Mouse (Mus musculus) hindbrain, embryonic 13.5 days (tissue): ENCODE measurements at regions not wholly inside any gene's neighbourhood (a gene's known extent, or its start where the extent isn't known, plus 50 kb on each side); places are given as distances from the start of the nearest gene placed in this dataset.

ENCODE experiments used
- ATAC-seq: fragments of 200-750 bp; cut with Nextera tagmentation; 2 replicates; pipeline ENCODE4 v1.8.0; 2017; ENCODE audit warnings: moderate TSS enrichment; ENCODE audit not compliant: low FRiP score
- H3K27ac ChIP-seq: fragments of 300-500 bp; sonication (generic); 2 replicates; pipeline ENCODE4 v1.5.1; 2015; ENCODE audit warnings: inconsistent platforms, mild to moderate bottlenecking, moderate library complexity
- H3K27me3 ChIP-seq: fragments of 300-500 bp; sonication (generic); 2 replicates; pipeline ENCODE4 v1.6.1; 2015; ENCODE audit warnings: mild to moderate bottlenecking, inconsistent platforms
- H3K36me3 ChIP-seq: fragments of 300-500 bp; sonication (generic); 2 replicates; pipeline ENCODE4 v1.6.1; 2015; ENCODE audit warnings: mild to moderate bottlenecking, inconsistent platforms
- H3K4me1 ChIP-seq: fragments of 300-500 bp; sonication (generic); replicated peaks from 2 replicates; pipeline ENCODE4 v1.6.1; 2015; ENCODE audit warnings: inconsistent platforms
- H3K4me2 ChIP-seq: fragments of 300-500 bp; sonication (generic); 2 replicates; pipeline ENCODE4 v1.6.1; 2015; ENCODE audit warnings: inconsistent platforms, mild to moderate bottlenecking, moderate library complexity
- H3K4me3 ChIP-seq: fragments of 300-500 bp; sonication (generic); 2 replicates; pipeline ENCODE4 v1.5.1; 2015; ENCODE audit warnings: mild to moderate bottlenecking, inconsistent platforms
- H3K9ac ChIP-seq: fragments of 300-500 bp; sonication (generic); 2 replicates; pipeline ENCODE4 v1.6.1; 2015; ENCODE audit warnings: mild to moderate bottlenecking, inconsistent platforms
- H3K9me3 ChIP-seq: fragments of 300-500 bp; sonication (generic); 2 replicates; pipeline ENCODE4 v1.6.1; 2016; ENCODE audit warnings: inconsistent platforms
- WGBS: fragments of 180-500 bp; shearing (Covaris S2); methylation state at CpG from one replicate; pipeline ENCODE4 v1.1.7; 2015; 5-methylcytosine and 5-hydroxymethylcytosine counted together

DNA sequence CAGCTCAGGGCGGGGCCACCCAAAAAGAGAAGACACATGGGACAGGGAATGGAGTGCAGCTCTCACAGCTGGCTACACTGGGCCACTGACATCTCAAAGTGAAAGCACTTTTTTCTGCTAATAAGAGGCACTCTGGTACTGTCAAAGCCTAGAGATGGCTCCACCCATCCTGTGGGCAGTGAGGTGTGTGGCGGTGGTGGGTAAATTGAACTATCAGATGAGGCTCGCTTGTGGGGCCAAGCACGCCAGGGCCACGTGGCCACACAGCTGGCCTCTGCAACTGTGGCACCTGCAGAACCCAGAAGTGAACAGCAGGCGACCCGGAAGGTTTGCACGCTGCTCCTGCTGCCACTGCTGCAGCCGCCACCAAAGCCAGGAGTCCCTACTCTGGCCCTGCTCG, 756.6 kb downstream of the A830018L16Rik start:
- H3K4me1 ChIP-seq = no peaks in the 10 kb centered on the region
- ATAC-seq = no peak
- H3K36me3 ChIP-seq = no peaks in the 10 kb centered on the region
- H3K9me3 ChIP-seq = no peaks in the 10 kb centered on the region
- WGBS = 92% methylated on average over 10 of the region's 10 CpGs
- no peak overlapping the region for H3K27ac ChIP-seq
- no peak overlapping the region for H3K4me2 ChIP-seq
- H3K9ac ChIP-seq = no peak overlapping the region
- no peaks in the 10 kb centered on the region for H3K27me3 ChIP-seq
- no peak overlapping the region for H3K4me3 ChIP-seq

DNA sequence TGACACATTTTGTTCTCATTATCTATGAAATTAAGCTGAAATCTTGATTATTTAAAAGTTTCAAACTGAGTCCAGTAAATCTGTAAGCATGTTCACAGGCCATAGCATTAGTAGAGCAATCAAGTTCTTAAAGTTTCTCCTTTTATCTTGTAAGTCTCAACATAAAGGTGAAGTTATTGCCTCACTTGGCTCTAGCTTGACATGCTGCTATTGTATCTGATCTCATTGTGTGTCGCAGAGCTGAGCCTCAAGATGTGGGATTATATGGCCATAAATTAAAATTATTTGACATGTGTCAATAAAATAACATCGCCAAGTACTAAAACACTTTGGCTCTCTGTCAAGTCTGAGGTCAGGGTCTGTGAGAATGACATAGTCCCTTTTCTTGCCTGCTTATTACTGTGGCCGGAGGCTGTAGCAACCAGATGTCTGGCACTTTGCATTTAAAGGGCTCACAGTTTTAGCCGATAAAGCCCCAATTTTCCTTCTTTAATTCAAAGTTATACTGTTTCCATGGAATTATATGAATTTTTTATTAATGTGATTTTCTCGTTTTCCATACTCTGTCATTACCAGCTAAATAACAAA, 775.8 kb downstream of the A830018L16Rik start:
- Histone ChIP-seq H3K9me3 (no peaks in the 10 kb centered on the region), H3K27me3 (no peaks in the 10 kb centered on the region), H3K36me3 (no peaks in the 10 kb centered on the region), H3K4me2 (no peak overlapping the region), H3K4me3 (no peak overlapping the region), H3K4me1 (peaks cover 4% of the 10 kb centered on the region; the same call in 1 of the 2 replicates), H3K27ac (no peak overlapping the region), H3K9ac (no peak overlapping the region)
- 81% methylated on average over 5 of the region's 5 CpGs for WGBS
- ATAC-seq = no peak

DNA sequence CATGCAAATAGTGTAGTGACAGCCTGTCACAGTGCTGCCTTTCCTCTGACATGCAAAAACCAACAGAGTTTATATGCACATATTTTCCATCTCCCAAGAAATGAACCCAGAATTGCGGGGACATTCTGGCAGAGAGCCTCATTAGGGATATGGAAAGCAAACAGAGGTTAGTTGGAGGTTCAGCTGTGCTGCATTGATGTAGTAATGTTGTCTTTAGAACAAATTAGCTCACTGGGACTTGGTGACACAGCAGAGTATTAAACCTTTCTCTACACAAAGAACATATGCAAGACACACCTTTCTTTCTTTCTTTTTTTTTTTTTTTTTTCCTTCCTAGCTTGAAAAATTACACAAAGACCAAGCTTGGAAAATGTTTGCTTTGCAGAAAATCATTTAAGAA, 778.7 kb downstream of the A830018L16Rik start:
- H3K4me1 ChIP-seq = peaks cover 4% of the 10 kb centered on the region; the same call in 1 of the 2 replicates
- H3K9ac ChIP-seq = no peak overlapping the region
- no peak overlapping the region for H3K27ac ChIP-seq
- H3K27me3 ChIP-seq = no peaks in the 10 kb centered on the region
- H3K4me3 ChIP-seq = no peak overlapping the region
- H3K4me2 ChIP-seq = no peak overlapping the region
- WGBS = 77% methylated on average over 1 of the region's 1 CpGs
- H3K9me3 ChIP-seq = no peaks in the 10 kb centered on the region
- no peaks in the 10 kb centered on the region for H3K36me3 ChIP-seq
- ATAC-seq = no peak

GRCm38 (mm10) chr1:12231089-12231488, 817.2 kb downstream of the A830018L16Rik start:
- Histone ChIP-seq H3K27me3 (no peaks in the 10 kb centered on the region), H3K9ac (no peak overlapping the region), H3K36me3 (no peaks in the 10 kb centered on the region), H3K9me3 (no peaks in the 10 kb centered on the region), H3K4me2 (no peak overlapping the region), H3K4me3 (no peak overlapping the region), H3K27ac (no peak overlapping the region), H3K4me1 (no peaks in the 10 kb centered on the region)
- no peak for ATAC-seq
- WGBS = 61% methylated on average over 1 of the region's 1 CpGs

GRCm38 (mm10) chr1:12242090-12242489, 828.2 kb downstream of the A830018L16Rik start:
- Histone ChIP-seq H3K4me2 (no peak overlapping the region), H3K4me3 (no peak overlapping the region), H3K27me3 (no peaks in the 10 kb centered on the region), H3K9me3 (no peaks in the 10 kb centered on the region), H3K36me3 (no peaks in the 10 kb centered on the region), H3K4me1 (no peaks in the 10 kb centered on the region), H3K9ac (no peak overlapping the region), H3K27ac (no peak overlapping the region)
- ATAC-seq = no peak

DNA sequence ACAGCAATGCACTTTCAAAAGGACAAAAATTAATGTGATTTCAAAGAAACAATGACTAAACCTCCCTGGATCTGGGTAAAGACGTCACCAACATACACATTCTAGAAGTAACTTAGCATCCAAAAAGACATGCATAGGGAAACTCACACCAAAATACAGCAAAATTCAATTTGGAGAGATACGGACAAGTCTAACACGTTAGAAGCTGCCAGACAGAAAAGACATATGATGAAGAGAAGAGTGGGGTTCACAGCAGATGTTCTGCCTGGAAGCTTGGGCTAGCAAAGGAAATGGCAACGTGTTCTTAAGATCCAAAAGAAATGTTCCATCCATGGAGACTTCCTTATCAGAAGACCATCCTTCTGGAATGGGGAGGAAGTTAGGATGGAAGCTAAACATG, 868.6 kb downstream of the A830018L16Rik start:
- no peaks in the 10 kb centered on the region for H3K4me1 ChIP-seq
- no peak for ATAC-seq

GRCm38 (mm10) chr1:12285551-12285950, 871.6 kb downstream of the A830018L16Rik start:
- Histone ChIP-seq H3K9ac (no peak overlapping the region), H3K36me3 (no peaks in the 10 kb centered on the region), H3K27me3 (no peaks in the 10 kb centered on the region), H3K4me3 (no peak overlapping the region), H3K4me1 (no peaks in the 10 kb centered on the region), H3K9me3 (no peaks in the 10 kb centered on the region), H3K27ac (no peak overlapping the region), H3K4me2 (no peak overlapping the region)
- 69% methylated on average over 6 of the region's 6 CpGs for WGBS
- ATAC-seq = no peak

More for the DNA sequence above, 868.6 kb downstream of the A830018L16Rik start:
- no peak overlapping the region for H3K27ac ChIP-seq
- H3K36me3 ChIP-seq = no peaks in the 10 kb centered on the region
- no peak overlapping the region for H3K4me3 ChIP-seq
- no peak overlapping the region for H3K4me2 ChIP-seq
- H3K9ac ChIP-seq = no peak overlapping the region
- no peaks in the 10 kb centered on the region for H3K27me3 ChIP-seq
- H3K9me3 ChIP-seq = no peaks in the 10 kb centered on the region
- WGBS = 93% methylated on average over 4 of the region's 4 CpGs

DNA sequence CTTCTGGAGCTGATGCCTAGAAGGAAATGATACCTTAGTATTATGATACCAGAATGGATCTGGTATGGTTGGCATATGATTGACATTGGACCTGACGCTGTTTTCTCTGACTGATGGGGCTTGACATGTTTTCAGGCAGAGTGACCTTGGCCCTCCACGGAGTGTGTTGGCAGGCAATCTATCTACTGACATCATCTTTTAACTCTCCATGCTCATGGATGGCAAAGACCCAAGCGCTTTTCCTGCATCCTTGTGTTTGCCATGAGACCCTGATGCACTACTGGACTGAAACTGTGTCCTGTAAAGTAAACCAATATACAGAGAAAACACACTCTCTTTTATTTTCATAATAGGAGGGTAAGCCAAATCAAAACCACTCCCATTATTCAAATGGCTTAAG, 872.1 kb downstream of the A830018L16Rik start:
- no peak for ATAC-seq
- Histone ChIP-seq H3K36me3 (no peaks in the 10 kb centered on the region), H3K27ac (no peak overlapping the region), H3K4me2 (no peak overlapping the region), H3K27me3 (no peaks in the 10 kb centered on the region), H3K4me1 (no peaks in the 10 kb centered on the region), H3K9ac (no peak overlapping the region), H3K4me3 (no peak overlapping the region), H3K9me3 (no peaks in the 10 kb centered on the region)
- 77% methylated on average over 3 of the region's 3 CpGs for WGBS

GRCm38 (mm10) chr1:12288521-12288920, 874.6 kb downstream of the A830018L16Rik start:
- 94% methylated on average over 3 of the region's 3 CpGs for WGBS
- no peaks in the 10 kb centered on the region for H3K9me3 ChIP-seq
- no peak overlapping the region for H3K4me3 ChIP-seq
- H3K36me3 ChIP-seq = no peaks in the 10 kb centered on the region
- H3K9ac ChIP-seq = no peak overlapping the region
- H3K27me3 ChIP-seq = no peaks in the 10 kb centered on the region
- H3K4me1 ChIP-seq = no peaks in the 10 kb centered on the region
- no peak overlapping the region for H3K4me2 ChIP-seq
- ATAC-seq = no peak
- no peak overlapping the region for H3K27ac ChIP-seq

DNA sequence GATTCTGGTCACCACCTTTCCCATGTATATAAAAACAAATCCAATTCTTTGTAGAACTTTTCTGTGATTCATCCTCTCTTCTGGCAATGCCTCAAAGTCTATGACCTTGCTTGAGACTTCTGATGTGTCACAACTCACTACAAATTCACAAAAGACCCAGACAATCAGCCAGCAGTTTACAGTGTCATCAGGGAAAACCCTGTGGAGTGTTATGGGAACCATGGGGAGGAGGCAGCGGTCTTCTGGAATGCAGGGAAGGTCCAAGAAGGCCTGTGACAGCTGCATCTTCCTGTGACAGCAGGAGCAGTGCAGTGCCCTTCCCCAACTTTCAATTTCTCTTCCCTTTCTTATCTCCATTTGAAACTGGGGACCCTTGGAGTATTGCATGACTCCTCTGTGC, 877.9 kb downstream of the A830018L16Rik start:
- no peaks in the 10 kb centered on the region for H3K4me1 ChIP-seq
- no peak overlapping the region for H3K27ac ChIP-seq
- H3K4me2 ChIP-seq = no peak overlapping the region
- H3K9me3 ChIP-seq = no peaks in the 10 kb centered on the region
- H3K27me3 ChIP-seq = no peaks in the 10 kb centered on the region
- ATAC-seq = no peak
- H3K4me3 ChIP-seq = no peak overlapping the region
- WGBS = 54% methylated on average over 1 of the region's 1 CpGs
- H3K36me3 ChIP-seq = no peaks in the 10 kb centered on the region
- H3K9ac ChIP-seq = no peak overlapping the region

DNA sequence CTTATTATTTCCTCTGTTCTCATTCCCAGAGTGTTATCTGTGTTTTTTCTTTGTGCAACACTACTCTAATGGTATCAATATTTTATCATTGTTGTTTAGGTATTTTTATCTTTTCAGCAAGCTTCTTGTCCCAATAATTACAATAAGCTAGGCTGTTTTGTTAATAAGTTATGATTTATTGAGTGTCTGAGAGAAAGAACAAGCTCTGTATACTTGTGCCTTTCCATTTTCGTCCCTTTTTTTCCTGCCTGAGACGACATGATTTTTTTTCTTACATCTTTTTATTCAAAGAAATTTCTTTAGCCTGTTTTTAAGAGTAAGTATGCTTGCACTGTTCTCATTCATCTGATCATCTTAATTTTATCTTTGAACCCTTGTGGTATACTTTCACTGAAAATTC, 904.1 kb downstream of the A830018L16Rik start:
- Histone ChIP-seq H3K9ac (no peak overlapping the region), H3K4me1 (no peaks in the 10 kb centered on the region), H3K4me2 (no peak overlapping the region), H3K27me3 (no peaks in the 10 kb centered on the region), H3K4me3 (no peak overlapping the region), H3K27ac (no peak overlapping the region), H3K9me3 (no peaks in the 10 kb centered on the region), H3K36me3 (no peaks in the 10 kb centered on the region)
- WGBS = 89% methylated on average over 2 of the region's 2 CpGs
- ATAC-seq = no peak

GRCm38 (mm10) chr1:12334186-12334585, 920.3 kb downstream of the A830018L16Rik start:
- H3K9me3 ChIP-seq = no peaks in the 10 kb centered on the region
- 84% methylated on average over 4 of the region's 4 CpGs for WGBS
- H3K36me3 ChIP-seq = no peaks in the 10 kb centered on the region
- no peak for ATAC-seq
- H3K4me2 ChIP-seq = no peak overlapping the region
- H3K4me3 ChIP-seq = no peak overlapping the region
- no peaks in the 10 kb centered on the region for H3K27me3 ChIP-seq
- no peak overlapping the region for H3K9ac ChIP-seq
- H3K4me1 ChIP-seq = no peaks in the 10 kb centered on the region
- no peak overlapping the region for H3K27ac ChIP-seq

DNA sequence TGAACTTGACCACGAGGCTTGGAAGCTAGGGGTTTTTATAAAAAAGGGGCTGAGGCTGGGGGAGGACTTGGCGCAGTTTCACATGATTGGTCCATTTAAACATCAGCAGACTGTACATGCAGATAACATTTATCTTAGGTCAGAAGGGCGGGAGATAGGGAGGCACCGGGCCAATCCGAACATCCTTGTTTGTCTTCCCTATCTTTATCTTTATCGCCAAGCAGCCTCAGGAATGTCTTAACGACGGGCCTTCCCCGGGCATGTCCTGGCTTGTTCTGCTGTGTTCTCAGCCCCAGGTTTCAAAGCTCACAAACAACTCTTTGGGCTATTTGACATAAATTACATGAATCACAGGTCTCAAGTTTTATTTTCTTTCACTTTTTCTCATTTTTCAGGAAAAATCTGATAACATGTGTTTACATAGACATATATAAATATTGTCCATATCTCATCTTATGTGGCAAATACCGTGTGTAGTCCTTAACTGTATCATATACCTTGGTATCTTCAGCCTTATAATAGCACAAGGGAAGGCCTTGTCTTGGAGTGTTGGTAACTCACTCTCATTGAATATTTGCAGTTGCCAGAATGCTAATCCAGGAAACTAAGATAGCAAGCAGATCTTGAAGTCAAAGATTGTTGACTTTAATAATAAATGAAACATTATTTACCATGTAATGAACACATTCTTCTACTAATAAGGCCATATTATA, 931.0 kb downstream of the A830018L16Rik start:
- no peaks in the 10 kb centered on the region for H3K9me3 ChIP-seq
- no peak for ATAC-seq
- no peak overlapping the region for H3K27ac ChIP-seq
- H3K4me1 ChIP-seq = no peaks in the 10 kb centered on the region
- H3K4me2 ChIP-seq = no peak overlapping the region
- H3K4me3 ChIP-seq = no peak overlapping the region
- H3K27me3 ChIP-seq = no peaks in the 10 kb centered on the region
- H3K36me3 ChIP-seq = no peaks in the 10 kb centered on the region
- WGBS = 92% methylated on average over 10 of the region's 10 CpGs
- H3K9ac ChIP-seq = no peak overlapping the region
